Mouse (Mus musculus) stomach, embryonic 14.5 days (tissue): ENCODE measurements around the gene Atxn10. TPM values are rescaled to one million over a fixed set of nuclear protein-coding genes. Genes with fewer than 3 reads are reported as not detected.

Source experiments
- ATAC-seq: fragments of 200-750 bp; cut with Nextera tagmentation; 2 replicates; pipeline ENCODE4 v1.8.0; 2017; ENCODE audit warnings: low read depth, moderate TSS enrichment; ENCODE audit not compliant: insufficient number of reproducible peaks, insufficient read depth, low FRiP score
- H3K27ac ChIP-seq: fragments of 300-500 bp; sonication (generic); 2 replicates; pipeline ENCODE4 v1.5.1; 2014; ENCODE audit warnings: mild to moderate bottlenecking, low read length, moderate library complexity, mixed read lengths
- H3K27me3 ChIP-seq: fragments of 300-500 bp; sonication (generic); 2 replicates; pipeline ENCODE4 v1.6.1; 2014; ENCODE audit warnings: low read length, control low read depth, mixed read lengths; ENCODE audit not compliant: control insufficient read depth, insufficient read depth
- H3K36me3 ChIP-seq: fragments of 300-500 bp; sonication (generic); 2 replicates; pipeline ENCODE4 v1.6.1; 2014; ENCODE audit warnings: mild to moderate bottlenecking, control low read depth, low read length, moderate library complexity, mixed read lengths; ENCODE audit not compliant: control insufficient read depth, insufficient read depth
- H3K4me1 ChIP-seq: fragments of 300-500 bp; sonication (generic); 2 replicates; pipeline ENCODE4 v1.6.1; 2014; ENCODE audit warnings: low read length, control low read depth, mixed read lengths; ENCODE audit not compliant: control insufficient read depth, insufficient read depth
- H3K4me2 ChIP-seq: fragments of 300-500 bp; sonication (generic); replicated peaks from 2 replicates; pipeline ENCODE4 v1.6.1; 2014; ENCODE audit warnings: low read depth, low read length, control low read depth
- H3K4me3 ChIP-seq: fragments of 300-500 bp; sonication (generic); 2 replicates; pipeline ENCODE4 v1.5.1; 2014; ENCODE audit warnings: low read depth, low read length, control low read depth
- H3K9ac ChIP-seq: fragments of 300-500 bp; sonication (generic); replicated peaks from 2 replicates; pipeline ENCODE4 v1.6.1; 2014; ENCODE audit warnings: low read depth, mild to moderate bottlenecking, control low read depth, low read length, moderate library complexity, mixed read lengths
- H3K9me3 ChIP-seq: fragments of 300-500 bp; sonication (generic); 2 replicates; pipeline ENCODE4 v1.6.1; 2016; ENCODE audit warnings: low read depth, low read length, control low read depth; ENCODE audit not compliant: control insufficient read depth
- WGBS: fragments of 180-500 bp; shearing (Covaris S2); extraction: QIAGEN DNeasy Blood & Tissue Kit; methylation state at CpG from one replicate; pipeline ENCODE4 v1.1.7; 2014; 5-methylcytosine and 5-hydroxymethylcytosine counted together
- polyA plus RNA-seq: library from polyadenylated mRNA; unstranded; fragments of >200 nt; fragmentation: Nextera tagmentation; extraction: Ambion mirVana; gene quantifications from 2 replicates; pipeline ENCODE4 v1.2.1, GENCODE M21; 2014

Gene Atxn10
- polyA plus RNA-seq, 1 experiment from 2014 or later = 258 TPM

DNA sequence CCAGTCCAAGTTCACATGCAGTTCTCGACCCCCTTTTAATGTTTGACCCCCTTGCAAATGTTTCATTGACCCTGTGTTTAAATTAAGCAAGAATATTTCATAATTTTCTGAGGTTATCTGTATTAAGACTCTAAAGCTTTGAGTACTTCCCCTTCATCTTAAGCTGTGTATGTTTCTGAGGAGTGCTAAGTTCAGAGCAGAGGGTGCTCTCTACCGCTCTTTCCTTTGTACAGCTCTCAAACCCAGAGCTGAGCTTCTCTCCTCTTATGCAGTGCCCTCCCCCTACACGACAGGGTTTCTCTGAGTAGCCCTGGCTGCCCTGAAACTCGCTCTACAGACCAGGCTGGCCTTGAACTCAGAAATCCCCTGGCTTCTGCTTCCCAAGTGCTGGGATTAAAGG, 23.9 kb downstream of the Atxn10 start:
- no peak overlapping the region for H3K9ac ChIP-seq
- no peak overlapping the region for H3K27ac ChIP-seq
- no peak overlapping the region for H3K4me3 ChIP-seq
- 76% methylated on average over 4 of the region's 4 CpGs for WGBS
- no peaks in the 10 kb centered on the region; the same call in 1 of the 2 replicates for H3K9me3 ChIP-seq
- no peaks in the 10 kb centered on the region for H3K27me3 ChIP-seq
- H3K4me1 ChIP-seq = peaks cover 4% of the 10 kb centered on the region; the same call in 1 of the 2 replicates
- ATAC-seq = no peak
- H3K36me3 ChIP-seq = peaks cover 29% of the 10 kb centered on the region
- no peak overlapping the region for H3K4me2 ChIP-seq

DNA sequence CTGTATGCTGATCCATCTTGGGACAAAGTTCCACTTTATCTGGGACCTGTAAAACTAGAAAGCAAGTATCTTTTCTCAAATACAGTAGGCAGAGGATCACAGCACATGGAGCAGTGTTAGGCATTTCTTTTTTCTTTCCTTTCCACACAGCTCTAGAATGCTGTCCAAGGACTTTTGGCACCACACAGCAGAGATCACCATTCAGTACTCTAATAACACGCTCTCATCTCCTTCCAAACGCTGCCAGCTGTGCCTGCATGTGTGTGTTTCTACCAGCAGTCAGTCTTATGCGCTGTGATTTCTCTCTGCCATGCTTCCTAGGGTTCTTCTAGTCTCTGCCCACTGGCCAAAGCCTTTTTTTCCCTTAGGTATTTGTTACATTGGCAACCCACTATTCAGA, 28.3 kb downstream of the Atxn10 start:
- peaks cover 2% of the 10 kb centered on the region; the same call in 1 of the 2 replicates for H3K4me1 ChIP-seq
- H3K9ac ChIP-seq = no peak overlapping the region
- peaks cover 40% of the 10 kb centered on the region for H3K36me3 ChIP-seq
- H3K27me3 ChIP-seq = no peaks in the 10 kb centered on the region
- no peaks in the 10 kb centered on the region; the same call in 1 of the 2 replicates for H3K9me3 ChIP-seq
- ATAC-seq = no peak
- WGBS = 90% methylated on average over 3 of the region's 3 CpGs
- no peak overlapping the region for H3K27ac ChIP-seq
- H3K4me2 ChIP-seq = no peak overlapping the region
- H3K4me3 ChIP-seq = no peak overlapping the region

DNA sequence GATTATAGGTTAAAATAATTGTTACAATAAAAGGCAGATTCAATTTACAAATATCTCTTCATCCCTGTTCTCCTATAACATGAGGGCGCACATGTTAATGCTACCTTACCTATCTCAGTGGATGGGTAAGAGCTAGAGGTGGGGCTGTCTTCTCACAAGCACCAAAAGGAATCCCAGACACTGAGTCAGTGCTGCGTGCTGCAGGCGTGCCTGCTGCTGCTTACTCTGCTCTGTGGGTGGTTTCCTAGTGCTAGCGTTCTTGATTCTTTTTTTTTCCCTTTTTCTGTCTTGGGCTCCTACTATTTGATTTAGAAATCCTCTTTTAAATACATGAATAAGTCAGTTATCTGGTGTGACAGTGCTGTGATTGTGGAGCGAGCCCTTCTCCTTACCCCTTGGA, 30.9 kb downstream of the Atxn10 start:
- H3K9ac ChIP-seq = no peak overlapping the region
- H3K4me3 ChIP-seq = no peak overlapping the region
- ATAC-seq = no peak
- no peaks in the 10 kb centered on the region; the same call in 1 of the 2 replicates for H3K9me3 ChIP-seq
- peaks cover 2% of the 10 kb centered on the region; the same call in 1 of the 2 replicates for H3K4me1 ChIP-seq
- no peaks in the 10 kb centered on the region for H3K27me3 ChIP-seq
- no peak overlapping the region for H3K27ac ChIP-seq
- no peak overlapping the region for H3K4me2 ChIP-seq
- peaks cover 28% of the 10 kb centered on the region for H3K36me3 ChIP-seq
- 86% methylated on average over 5 of the region's 5 CpGs for WGBS

DNA sequence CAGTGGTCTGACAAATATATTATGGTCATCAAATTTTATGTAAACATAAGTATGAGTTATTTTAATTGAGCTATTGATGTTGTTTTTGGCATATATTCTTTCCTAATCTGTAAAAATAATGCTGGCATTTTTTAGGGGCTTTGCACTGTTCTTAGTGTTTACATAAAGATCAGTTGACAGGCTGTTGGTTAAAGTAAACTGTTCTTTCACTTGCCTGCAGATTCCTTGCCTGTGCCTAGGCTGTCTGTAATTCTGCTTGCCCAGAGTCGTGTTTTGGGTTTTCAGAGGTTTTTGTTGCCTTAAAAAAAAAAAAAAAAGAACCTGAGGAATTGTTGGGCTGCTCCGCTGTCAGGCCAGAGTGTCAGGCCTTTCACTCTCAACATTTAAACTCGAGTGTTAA, 33.7 kb downstream of the Atxn10 start:
- ATAC-seq = no peak
- no peaks in the 10 kb centered on the region for H3K9me3 ChIP-seq
- H3K4me2 ChIP-seq = no peak overlapping the region
- 19% methylated on average over 3 of the region's 3 CpGs for WGBS
- no peak overlapping the region for H3K27ac ChIP-seq
- no peaks in the 10 kb centered on the region for H3K27me3 ChIP-seq
- H3K9ac ChIP-seq = no peak overlapping the region
- no peak overlapping the region for H3K4me3 ChIP-seq
- peaks cover 2% of the 10 kb centered on the region; the same call in 1 of the 2 replicates for H3K4me1 ChIP-seq
- peaks cover 12% of the 10 kb centered on the region for H3K36me3 ChIP-seq

DNA sequence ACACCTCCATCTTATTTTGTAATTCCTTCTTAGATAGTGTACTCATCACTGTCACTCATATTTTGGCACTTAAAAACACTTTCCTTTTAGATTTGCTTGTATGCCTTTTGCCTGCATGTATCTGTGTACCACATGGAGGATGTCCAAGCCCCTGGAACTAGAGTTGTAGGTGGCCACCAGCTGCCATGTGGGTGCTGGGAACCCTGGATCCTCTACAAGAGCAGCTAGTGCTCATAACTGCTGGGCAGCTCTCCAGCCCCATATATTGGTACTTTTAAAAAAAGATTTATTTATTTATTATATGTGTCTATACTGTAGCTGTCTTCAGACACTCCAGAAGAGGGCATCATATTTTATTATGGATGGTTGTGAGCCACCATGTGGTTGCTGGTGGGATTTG, 37.1 kb downstream of the Atxn10 start:
- Histone ChIP-seq H3K36me3 (peaks cover 24% of the 10 kb centered on the region), H3K4me1 (peaks cover 2% of the 10 kb centered on the region; the same call in 1 of the 2 replicates), H3K9ac (no peak overlapping the region), H3K9me3 (no peaks in the 10 kb centered on the region), H3K4me2 (no peak overlapping the region), H3K4me3 (no peak overlapping the region), H3K27me3 (no peaks in the 10 kb centered on the region), H3K27ac (no peak overlapping the region)
- no peak for ATAC-seq

DNA sequence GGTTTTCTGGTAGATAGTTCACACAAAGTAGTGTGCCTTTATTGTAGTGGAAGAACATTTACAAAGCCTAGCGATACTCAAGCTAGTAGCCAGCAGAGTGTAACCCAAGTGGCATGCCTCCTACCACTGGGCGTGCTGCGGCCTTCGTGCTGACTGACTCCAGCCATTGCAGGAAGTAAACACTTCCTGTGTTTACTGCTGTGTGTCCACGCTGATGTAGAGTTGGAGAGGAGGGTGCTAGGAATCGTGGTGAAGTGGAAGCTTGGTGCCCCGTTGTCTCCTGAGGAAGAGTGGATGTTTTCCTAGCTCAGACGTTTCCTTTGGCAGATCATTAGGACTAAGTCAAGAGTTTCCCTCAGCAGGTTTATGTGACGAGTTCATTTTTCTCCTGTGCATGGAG, 47.4 kb downstream of the Atxn10 start:
- Histone ChIP-seq H3K4me1 (no peaks in the 10 kb centered on the region), H3K27ac (no peak overlapping the region), H3K4me2 (no peak overlapping the region), H3K9ac (no peak overlapping the region), H3K36me3 (peaks cover 24% of the 10 kb centered on the region), H3K9me3 (no peaks in the 10 kb centered on the region), H3K27me3 (no peaks in the 10 kb centered on the region), H3K4me3 (no peak overlapping the region)
- no peak for ATAC-seq
- WGBS = 70% methylated on average over 9 of the region's 9 CpGs

DNA sequence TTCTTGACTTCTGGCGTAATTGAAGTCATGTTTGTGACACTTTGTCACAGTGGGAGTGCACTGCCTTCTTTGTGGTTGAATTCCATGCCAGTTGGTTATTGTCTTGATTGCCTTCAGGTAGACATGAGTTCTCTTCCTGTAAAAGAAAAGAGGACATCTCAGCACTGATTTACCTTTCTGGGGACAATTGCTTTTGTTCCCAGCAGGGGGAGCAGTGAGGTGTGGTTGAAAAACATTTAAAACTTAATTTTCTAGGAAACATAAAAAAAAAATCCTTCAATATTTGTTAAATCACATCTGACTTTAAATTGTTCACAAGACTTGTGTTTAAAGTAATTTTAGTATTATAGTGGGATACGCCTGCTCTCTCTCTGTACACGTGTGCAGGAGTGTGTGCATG, 52.7 kb downstream of the Atxn10 start:
- ATAC-seq = no peak
- Histone ChIP-seq H3K27me3 (no peaks in the 10 kb centered on the region), H3K9ac (no peak overlapping the region), H3K36me3 (peaks cover 32% of the 10 kb centered on the region), H3K9me3 (no peaks in the 10 kb centered on the region), H3K4me3 (no peak overlapping the region), H3K27ac (no peak overlapping the region), H3K4me1 (no peaks in the 10 kb centered on the region), H3K4me2 (no peak overlapping the region)
- WGBS = 94% methylated on average over 3 of the region's 3 CpGs

DNA sequence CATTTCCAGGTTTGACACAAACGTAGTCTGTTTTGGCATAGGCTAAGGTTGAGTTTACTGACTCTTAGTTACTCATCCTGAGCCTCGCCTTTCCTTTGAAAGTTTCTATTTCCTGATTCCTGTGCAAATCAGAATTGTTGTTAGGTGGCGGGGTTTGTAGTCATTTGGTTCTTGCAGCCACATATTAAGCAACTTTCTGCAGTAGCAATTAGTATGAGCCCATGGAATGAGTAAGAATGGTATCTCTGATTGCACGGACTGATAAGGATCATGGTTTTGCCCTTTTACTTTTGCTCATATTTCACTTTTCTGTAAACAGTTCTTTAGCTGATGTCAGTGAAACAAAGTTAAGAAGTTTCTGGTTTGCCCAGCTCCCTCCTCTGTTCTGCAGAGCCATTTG, 53.9 kb downstream of the Atxn10 start:
- ATAC-seq = no peak
- H3K9me3 ChIP-seq = no peaks in the 10 kb centered on the region
- no peak overlapping the region for H3K9ac ChIP-seq
- peaks cover 26% of the 10 kb centered on the region for H3K36me3 ChIP-seq
- H3K27me3 ChIP-seq = no peaks in the 10 kb centered on the region
- H3K4me3 ChIP-seq = no peak overlapping the region
- H3K27ac ChIP-seq = no peak overlapping the region
- no peaks in the 10 kb centered on the region for H3K4me1 ChIP-seq
- no peak overlapping the region for H3K4me2 ChIP-seq
- 71% methylated on average over 4 of the region's 4 CpGs for WGBS

DNA sequence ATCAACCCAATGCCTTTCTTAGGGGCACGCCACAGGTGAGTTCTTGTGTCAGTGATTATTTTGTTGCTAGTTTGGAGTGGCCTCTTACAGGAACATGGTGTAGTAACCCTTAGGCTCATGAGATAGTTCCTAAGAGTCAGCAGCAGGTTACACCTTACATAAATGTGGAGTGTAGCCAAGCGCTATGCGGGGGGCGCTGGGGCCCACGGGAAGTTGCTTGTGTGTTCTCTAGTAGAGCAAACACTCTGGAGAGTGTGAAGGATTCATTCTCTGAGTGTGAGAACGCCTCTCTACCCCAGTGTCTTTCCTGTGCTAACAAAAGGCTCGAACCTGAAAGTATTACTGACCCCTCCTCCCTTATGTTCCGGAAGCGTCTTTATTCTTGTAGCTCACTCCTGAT, 59.3 kb downstream of the Atxn10 start:
- H3K4me3 ChIP-seq = no peak overlapping the region
- no peaks in the 10 kb centered on the region for H3K27me3 ChIP-seq
- peaks cover 33% of the 10 kb centered on the region for H3K36me3 ChIP-seq
- no peak for ATAC-seq
- 86% methylated on average over 9 of the region's 9 CpGs for WGBS
- H3K4me2 ChIP-seq = no peak overlapping the region
- H3K27ac ChIP-seq = no peak overlapping the region
- no peaks in the 10 kb centered on the region for H3K9me3 ChIP-seq
- no peak overlapping the region for H3K9ac ChIP-seq
- H3K4me1 ChIP-seq = no peaks in the 10 kb centered on the region
